Mouse (Mus musculus) embryonic facial prominence, embryonic 14.5 days (tissue): Measurements from ENCODE around the gene Hsd11b1. TPM values are rescaled to one million over a fixed set of nuclear protein-coding genes. Genes with fewer than 3 reads are reported as not detected.

Experiments used
- ATAC-seq: fragments of 200-750 bp; cut with Nextera tagmentation; 2 replicates; pipeline ENCODE4 v1.8.0; 2017; ENCODE audit warnings: low read depth, moderate number of reproducible peaks, moderate TSS enrichment
- DNase-seq: peaks from one replicate; pipeline ENCODE4 v3.0.0-alpha.2; 2015; ENCODE audit warnings: low spot score
- H3K27ac ChIP-seq: fragments of 300-500 bp; sonication (generic); replicated peaks from 2 replicates; pipeline ENCODE4 v1.5.1; 2014; ENCODE audit warnings: low read depth, mild to moderate bottlenecking, low read length, moderate library complexity
- H3K27me3 ChIP-seq: fragments of 300-500 bp; sonication (generic); replicated peaks from 2 replicates; pipeline ENCODE4 v1.6.1; 2014; ENCODE audit warnings: low read length; ENCODE audit not compliant: control insufficient read depth, insufficient read depth
- H3K36me3 ChIP-seq: fragments of 300-500 bp; sonication (generic); 2 replicates; pipeline ENCODE4 v1.6.1; 2014; ENCODE audit warnings: low read length, mixed read lengths; ENCODE audit not compliant: control insufficient read depth, insufficient read depth
- H3K4me1 ChIP-seq: fragments of 300-500 bp; sonication (generic); 2 replicates; pipeline ENCODE4 v1.6.1; 2014; ENCODE audit warnings: antibody characterized with exemption, low read length; ENCODE audit not compliant: control insufficient read depth, insufficient read depth
- H3K4me2 ChIP-seq: fragments of 300-500 bp; sonication (generic); 2 replicates; pipeline ENCODE4 v1.6.1; 2014; ENCODE audit warnings: low read depth, mild to moderate bottlenecking, low read length, moderate library complexity, mixed read lengths
- H3K4me3 ChIP-seq: fragments of 300-500 bp; sonication (generic); 2 replicates; pipeline ENCODE4 v1.5.1; 2014; ENCODE audit warnings: low read depth, mild to moderate bottlenecking, low read length
- H3K9ac ChIP-seq: fragments of 300-500 bp; sonication (generic); 2 replicates; pipeline ENCODE4 v1.6.1; 2014; ENCODE audit warnings: low read depth, mild to moderate bottlenecking, low read length, moderate library complexity, mixed read lengths
- H3K9me3 ChIP-seq: fragments of 300-500 bp; sonication (generic); 2 replicates; pipeline ENCODE4 v1.6.1; 2016; ENCODE audit warnings: low read length; ENCODE audit not compliant: control insufficient read depth
- WGBS: fragments of 180-500 bp; shearing (Covaris S2); extraction: QIAGEN DNeasy Blood & Tissue Kit; methylation state at CpG from one replicate; pipeline ENCODE4 v1.1.7; 2014; 5-methylcytosine and 5-hydroxymethylcytosine counted together
- polyA plus RNA-seq: library from polyadenylated mRNA; unstranded; fragments of >200 nt; fragmentation: Nextera tagmentation; extraction: Ambion mirVana; gene quantifications from 2 replicates; pipeline ENCODE4 v1.2.1, GENCODE M21; 2014

The Hsd11b1 gene
- polyA plus RNA-seq, 1 experiment from 2014 or later = 2.5 TPM

DNA sequence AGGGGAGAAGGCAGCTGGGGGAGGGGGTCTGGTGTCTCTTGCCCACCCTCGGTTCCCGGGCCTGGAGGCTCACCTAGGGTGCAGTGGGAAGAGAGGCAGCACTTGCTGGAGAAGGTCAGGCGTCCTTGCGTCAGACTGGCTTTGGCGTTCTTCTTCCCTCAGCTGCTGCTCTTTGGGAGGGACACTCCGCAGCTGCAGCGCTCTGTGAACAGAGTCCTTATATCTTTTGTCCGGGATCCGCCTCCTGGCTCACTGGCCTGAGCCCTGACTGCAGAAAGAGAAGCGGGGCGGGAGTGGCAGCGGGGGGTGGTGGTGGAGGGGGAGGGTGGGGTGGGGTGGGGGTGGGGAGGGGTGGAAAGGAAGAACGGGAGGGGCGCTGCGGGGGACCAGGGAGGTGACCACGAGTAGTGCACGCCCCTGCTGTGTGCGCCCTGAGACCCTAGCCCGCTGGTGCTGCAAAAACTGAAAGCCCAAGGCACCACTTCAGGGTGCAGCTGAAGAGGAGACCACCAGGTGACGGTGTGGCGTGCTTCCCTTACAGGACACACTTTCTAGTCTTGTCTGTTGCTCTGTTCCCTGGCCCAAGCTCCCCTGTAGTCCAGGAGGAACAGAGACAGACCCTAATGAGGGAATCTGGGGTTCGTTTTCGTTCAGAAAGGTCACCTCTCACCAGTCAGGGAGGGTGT lies 9.2 kb upstream of the Hsd11b1 start, which contains the start of gene G0s2:
Gene G0s2, minus strand, starts transcription at position 302 of the 686 bp plus-strand sequence.
- H3K36me3 ChIP-seq = no peaks in the 10 kb centered on the region
- H3K27me3 ChIP-seq = no peaks in the 10 kb centered on the region
- H3K4me3 ChIP-seq = peak within 1 kb of the TSS; percentile 46
- peak within 1 kb of the TSS; percentile 69 for H3K9ac ChIP-seq
- H3K4me1 ChIP-seq = 0 out of 2 replicates have a peak, but pooled peaks cover 17% of the 10 kb centered on the region
- 0% methylated on average over 14 of the region's 23 CpGs for WGBS
- H3K27ac ChIP-seq = peak within 1 kb of the TSS; percentile 81
- no peaks in the 10 kb centered on the region for H3K9me3 ChIP-seq
- peak; percentile 86 for DNase-seq
- peak; percentile 87 for ATAC-seq
- H3K4me2 ChIP-seq = peak within 1 kb of the TSS; percentile 75

DNA sequence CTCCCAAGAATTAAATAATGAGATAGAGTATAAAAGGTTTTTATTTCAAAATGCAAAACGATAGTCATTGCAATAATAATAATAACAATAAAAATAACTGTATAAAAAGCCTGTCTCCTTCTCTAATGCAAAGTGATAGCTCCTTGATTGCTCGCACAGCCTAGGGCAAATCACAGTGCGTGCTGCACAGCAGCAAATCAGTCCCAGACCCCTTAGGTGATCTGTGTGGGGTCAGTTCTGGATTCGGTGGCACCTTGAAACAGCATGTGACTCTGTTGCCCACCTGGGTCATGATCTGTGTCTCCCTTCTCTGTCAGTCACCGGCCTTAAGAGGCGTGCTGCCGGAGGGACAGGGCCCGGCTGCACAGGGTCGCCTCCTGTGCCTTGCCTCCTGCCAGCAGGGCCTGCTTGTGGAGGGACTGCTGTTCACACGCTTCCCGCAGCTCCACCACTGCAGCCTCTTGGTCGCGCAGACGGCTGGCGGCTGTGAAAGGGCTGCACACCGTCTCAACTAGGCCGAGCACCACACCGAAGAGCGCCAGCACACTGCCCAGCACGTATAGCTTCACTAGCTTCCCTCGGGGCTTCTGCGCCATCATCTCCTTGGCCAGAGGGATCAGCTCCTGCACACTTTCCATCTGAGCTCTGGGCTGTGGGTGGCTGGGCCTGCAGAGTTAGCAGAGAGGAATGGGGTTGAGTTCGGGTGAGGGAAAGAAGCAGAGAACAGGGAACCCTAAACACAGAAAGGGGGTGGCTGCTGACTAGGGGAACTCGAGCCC lies 8.5 kb upstream of the Hsd11b1 start:
- peak; percentile 74 for ATAC-seq
- 13% methylated on average over 20 of the region's 24 CpGs for WGBS
- peak overlapping the region; percentile 46 for H3K4me3 ChIP-seq
- peak overlapping the region; percentile 75 for H3K4me2 ChIP-seq
- peak; percentile 59 for DNase-seq
- no peaks in the 10 kb centered on the region for H3K27me3 ChIP-seq
- peak overlapping the region; percentile 81 for H3K27ac ChIP-seq
- H3K9me3 ChIP-seq = no peaks in the 10 kb centered on the region
- H3K36me3 ChIP-seq = no peaks in the 10 kb centered on the region
- 0 out of 2 replicates have a peak, but pooled peaks cover 17% of the 10 kb centered on the region for H3K4me1 ChIP-seq
- peak overlapping the region; percentile 69 for H3K9ac ChIP-seq

DNA sequence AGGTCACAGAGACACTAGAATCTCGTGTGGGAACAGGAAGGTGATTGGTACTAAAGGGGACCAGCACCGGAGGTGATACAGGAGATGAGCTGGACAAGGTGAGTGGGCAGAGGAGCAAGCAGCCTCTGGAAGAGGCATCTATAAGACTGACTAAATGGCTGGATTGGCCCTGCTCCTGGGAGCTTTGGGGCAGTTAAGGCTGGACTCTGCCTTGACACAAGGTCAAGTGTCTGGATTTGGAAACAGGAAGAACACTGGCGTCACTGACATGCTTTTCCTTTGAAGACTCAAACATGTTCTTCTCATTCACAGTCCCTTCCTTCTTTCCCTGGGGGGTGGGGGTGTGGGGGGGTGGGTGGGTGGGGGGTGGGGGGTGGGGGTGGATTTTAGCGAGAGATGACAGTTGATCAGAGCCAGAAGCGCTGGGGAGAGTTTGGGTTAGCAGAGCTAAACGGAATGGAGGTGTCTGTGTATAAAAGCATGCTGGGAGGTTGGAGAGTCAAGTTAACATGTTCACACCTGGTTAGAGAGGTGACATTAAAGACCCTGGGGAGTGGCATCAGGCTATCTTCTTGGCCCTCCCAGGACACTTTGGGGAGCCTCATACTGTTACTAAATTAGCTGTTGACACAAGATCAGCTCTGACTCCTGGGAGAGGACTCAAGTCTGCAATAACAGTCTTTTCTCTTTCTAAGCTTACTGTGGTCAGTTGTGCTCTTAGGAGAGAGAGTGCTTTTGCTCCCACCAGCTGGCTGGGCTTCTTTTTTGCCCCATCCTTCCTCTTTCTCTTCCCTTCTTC lies 7.3 kb upstream of the Hsd11b1 start:
- Histone ChIP-seq H3K27ac (no peak overlapping the region), H3K9ac (no peak overlapping the region; the same call in 1 of the 2 replicates), H3K4me1 (0 out of 2 replicates have a peak, but pooled peaks cover 17% of the 10 kb centered on the region), H3K4me3 (0 out of 2 replicates have a peak overlapping the region, but pooled peaks have one; percentile 46), H3K4me2 (peak overlapping the region; percentile 75), H3K9me3 (no peaks in the 10 kb centered on the region), H3K27me3 (no peaks in the 10 kb centered on the region), H3K36me3 (no peaks in the 10 kb centered on the region)
- 38% methylated on average over 6 of the region's 6 CpGs for WGBS
- ATAC-seq (no peak), DNase-seq (no peak)

DNA sequence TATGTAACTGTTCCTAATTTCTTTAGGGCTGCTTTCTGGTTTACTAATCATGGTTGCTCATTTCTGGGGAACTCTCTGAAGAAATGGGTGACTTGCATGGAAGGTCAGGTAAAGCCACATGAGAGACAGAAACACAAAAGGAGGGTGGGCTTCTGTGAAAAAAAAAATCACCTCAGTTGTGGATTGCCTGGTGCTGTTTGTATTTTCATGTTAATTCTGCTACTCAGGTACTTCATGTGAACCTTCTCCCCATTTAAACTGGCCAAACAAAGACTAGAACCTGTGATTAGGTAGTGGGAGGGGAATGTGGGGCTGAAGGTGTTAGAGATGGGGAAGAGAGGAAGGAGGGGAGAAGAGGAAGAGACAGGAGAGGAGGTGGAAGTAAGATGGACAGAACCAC lies 1.9 kb upstream of the Hsd11b1 start:
- no peak for DNase-seq
- Histone ChIP-seq H3K27ac (no peak overlapping the region), H3K9ac (no peak overlapping the region), H3K36me3 (no peaks in the 10 kb centered on the region), H3K27me3 (no peaks in the 10 kb centered on the region), H3K4me3 (no peak overlapping the region), H3K4me2 (no peak overlapping the region), H3K9me3 (no peaks in the 10 kb centered on the region), H3K4me1 (peaks cover 11% of the 10 kb centered on the region)
- ATAC-seq = no peak

DNA sequence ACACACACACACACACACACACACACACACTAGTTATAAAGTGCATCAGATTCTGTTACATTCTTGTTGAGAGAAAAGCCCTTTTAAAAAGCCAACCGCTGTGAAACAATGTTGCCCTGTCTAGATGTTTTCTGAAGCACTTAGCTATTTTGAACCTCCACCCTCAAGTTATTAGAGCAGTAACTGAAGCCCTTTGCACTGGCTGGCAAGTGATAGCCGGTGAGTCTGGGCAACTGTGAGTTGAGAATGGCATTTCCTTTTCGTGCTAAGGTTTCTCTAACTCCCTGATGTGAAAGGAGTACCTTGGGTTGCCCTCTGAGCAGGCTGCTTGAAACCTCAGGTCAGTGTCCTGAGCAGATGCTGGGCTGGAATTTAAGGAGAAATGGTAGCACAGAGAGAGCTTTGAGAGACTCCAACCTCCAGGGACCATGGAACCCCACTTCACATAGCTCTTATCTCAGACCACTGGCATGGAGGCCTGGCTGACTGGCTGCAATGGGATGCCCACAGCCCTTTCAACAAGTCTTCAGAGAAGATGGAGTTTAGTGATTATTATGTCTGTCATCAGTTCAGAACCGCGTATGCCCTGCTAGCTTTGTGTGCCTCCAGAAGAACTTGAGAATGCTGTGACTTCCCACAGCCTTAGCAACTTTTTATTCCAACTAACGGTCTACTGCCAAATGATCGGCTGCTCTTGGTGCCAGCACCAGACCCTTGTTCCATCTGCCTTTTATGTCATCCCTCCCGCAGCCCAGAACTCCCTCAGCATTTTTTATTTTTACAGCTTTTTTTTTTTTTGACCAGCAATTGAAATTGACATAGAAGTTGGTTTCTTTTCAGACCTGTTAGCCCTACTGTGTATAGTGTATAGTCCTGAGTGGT lies 608 bp downstream of the Hsd11b1 start:
- DNase-seq (no peak), ATAC-seq (no peak)
- no peak overlapping the region for H3K9ac ChIP-seq
- no peak overlapping the region for H3K27ac ChIP-seq
- WGBS = 67% methylated on average over 8 of the region's 8 CpGs
- no peaks in the 10 kb centered on the region for H3K9me3 ChIP-seq
- H3K4me2 ChIP-seq = no peak overlapping the region
- H3K36me3 ChIP-seq = no peaks in the 10 kb centered on the region
- H3K27me3 ChIP-seq = no peaks in the 10 kb centered on the region
- H3K4me3 ChIP-seq = no peak overlapping the region
- H3K4me1 ChIP-seq = peaks cover 11% of the 10 kb centered on the region

DNA sequence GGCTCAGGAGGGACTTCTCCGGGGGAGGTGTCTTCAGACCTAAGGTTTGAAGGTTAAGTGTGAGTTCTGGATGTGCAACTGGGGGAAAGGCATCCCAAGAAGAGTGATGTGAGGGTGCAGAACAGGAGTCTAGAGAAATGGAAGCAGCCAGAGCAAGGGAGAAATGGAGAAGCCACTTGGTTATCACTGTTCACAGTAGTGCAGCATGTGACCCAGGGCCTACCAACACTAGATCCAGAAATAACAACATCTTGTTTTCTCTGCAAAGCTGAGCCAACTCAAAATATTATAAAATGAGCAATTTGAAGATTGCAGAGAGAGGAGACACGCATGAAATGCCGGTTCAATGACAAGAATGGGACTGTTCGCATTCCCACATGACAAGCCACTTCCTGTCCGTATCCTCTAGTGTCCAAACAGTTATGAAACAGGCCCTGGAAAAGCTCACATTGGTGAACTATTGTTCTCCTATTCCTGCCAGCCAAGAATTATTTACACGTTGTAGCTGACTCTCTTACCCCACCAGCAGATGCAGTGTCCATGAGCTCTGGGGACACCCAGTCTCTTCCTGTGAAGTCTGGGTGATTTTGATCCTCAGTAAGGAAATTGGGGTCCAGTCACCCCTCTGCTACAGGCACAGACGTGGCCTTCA lies 1.9 kb downstream of the Hsd11b1 start:
- Histone ChIP-seq H3K36me3 (no peaks in the 10 kb centered on the region), H3K9ac (no peak overlapping the region), H3K4me2 (no peak overlapping the region), H3K9me3 (no peaks in the 10 kb centered on the region), H3K4me1 (peaks cover 11% of the 10 kb centered on the region), H3K27ac (no peak overlapping the region; the same call in 1 of the 2 replicates), H3K4me3 (no peak overlapping the region), H3K27me3 (no peaks in the 10 kb centered on the region)
- DNase-seq = no peak
- no peak for ATAC-seq
- WGBS = 54% methylated on average over 7 of the region's 7 CpGs

DNA sequence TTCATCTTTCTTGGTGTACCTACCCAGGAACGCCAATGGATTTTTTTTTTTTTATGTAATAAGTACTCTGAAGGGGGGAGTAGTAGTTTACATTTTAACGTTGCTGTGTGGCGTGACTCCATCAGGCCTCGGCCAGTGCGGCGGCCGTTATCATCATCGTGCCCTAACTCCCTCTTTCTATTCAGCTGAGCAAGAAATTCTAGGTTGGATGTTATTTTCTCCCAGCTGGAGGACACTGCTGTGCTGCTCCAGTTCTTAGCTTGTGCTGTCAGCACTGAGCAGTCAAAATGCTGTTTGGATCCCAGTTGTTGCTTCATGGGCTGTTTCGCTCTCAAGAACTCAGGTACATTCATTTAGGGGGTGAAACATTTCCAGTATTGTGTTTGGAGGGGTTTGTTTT lies 4.3 kb downstream of the Hsd11b1 start:
- no peak overlapping the region for H3K9ac ChIP-seq
- ATAC-seq = no peak
- no peaks in the 10 kb centered on the region for H3K9me3 ChIP-seq
- WGBS = 85% methylated on average over 9 of the region's 9 CpGs
- no peak overlapping the region for H3K27ac ChIP-seq
- no peak overlapping the region for H3K4me2 ChIP-seq
- H3K4me3 ChIP-seq = no peak overlapping the region
- no peaks in the 10 kb centered on the region for H3K27me3 ChIP-seq
- DNase-seq = no peak
- no peaks in the 10 kb centered on the region for H3K36me3 ChIP-seq
- H3K4me1 ChIP-seq = peaks cover 11% of the 10 kb centered on the region
